Mouse (Mus musculus) heart, embryonic 11.5 days (tissue): ENCODE measurements around the gene Slc47a2. TPM values are rescaled to one million over a fixed set of nuclear protein-coding genes. Genes with fewer than 3 reads are reported as not detected.

Source experiments
- ATAC-seq: fragments of 200-750 bp; cut with Nextera tagmentation; replicated peaks from 2 replicates; pipeline ENCODE4 v1.8.0; 2017; ENCODE audit warnings: moderate library complexity; ENCODE audit not compliant: insufficient number of reproducible peaks, low FRiP score, low TSS enrichment
- H3K27ac ChIP-seq: fragments of 300-500 bp; sonication (generic); 2 replicates; pipeline ENCODE4 v1.5.1; 2014; ENCODE audit warnings: mild to moderate bottlenecking, low read depth, low read length
- H3K27me3 ChIP-seq: fragments of 300-500 bp; sonication (generic); 2 replicates; pipeline ENCODE4 v1.6.1; 2014; ENCODE audit warnings: mild to moderate bottlenecking, low read length, mixed read lengths; ENCODE audit not compliant: control insufficient read depth, insufficient read depth
- H3K36me3 ChIP-seq: fragments of 300-500 bp; sonication (generic); 2 replicates; pipeline ENCODE4 v1.6.1; 2014; ENCODE audit warnings: mild to moderate bottlenecking, low read length, moderate library complexity, mixed read lengths; ENCODE audit not compliant: control insufficient read depth, insufficient read depth
- H3K4me1 ChIP-seq: fragments of 300-500 bp; sonication (generic); 2 replicates; pipeline ENCODE4 v1.6.1; 2014; ENCODE audit warnings: low read length; ENCODE audit not compliant: control insufficient read depth, insufficient read depth
- H3K4me2 ChIP-seq: fragments of 300-500 bp; sonication (generic); 2 replicates; pipeline ENCODE4 v1.6.1; 2014; ENCODE audit warnings: mild to moderate bottlenecking, moderate library complexity
- H3K4me3 ChIP-seq: fragments of 300-500 bp; sonication (generic); 2 replicates; pipeline ENCODE4 v1.5.1; 2014; ENCODE audit warnings: low read depth, low read length
- H3K9ac ChIP-seq: fragments of 300-500 bp; sonication (generic); 2 replicates; pipeline ENCODE4 v1.6.1; 2014; ENCODE audit warnings: mild to moderate bottlenecking, low read depth, low read length, moderate library complexity
- H3K9me3 ChIP-seq: fragments of 300-500 bp; sonication (generic); replicated peaks from 2 replicates; pipeline ENCODE4 v1.6.1; 2016; ENCODE audit warnings: low read length; ENCODE audit not compliant: control insufficient read depth
- WGBS: fragments of 180-500 bp; shearing (Covaris S2); extraction: QIAGEN DNeasy Blood & Tissue Kit; methylation state at CpG from one replicate; pipeline ENCODE4 v1.1.7; 2014; ENCODE audit not compliant: insufficient replicate concordance; 5-methylcytosine and 5-hydroxymethylcytosine counted together
- polyA plus RNA-seq: library from polyadenylated mRNA; unstranded; fragments of >200 nt; fragmentation: Nextera tagmentation; extraction: Ambion mirVana; gene quantifications from 2 replicates; pipeline ENCODE4 v1.2.1, GENCODE M21; 2014

The Slc47a2 gene
- polyA plus RNA-seq, 1 experiment from 2014 or later = 0.19 TPM

DNA sequence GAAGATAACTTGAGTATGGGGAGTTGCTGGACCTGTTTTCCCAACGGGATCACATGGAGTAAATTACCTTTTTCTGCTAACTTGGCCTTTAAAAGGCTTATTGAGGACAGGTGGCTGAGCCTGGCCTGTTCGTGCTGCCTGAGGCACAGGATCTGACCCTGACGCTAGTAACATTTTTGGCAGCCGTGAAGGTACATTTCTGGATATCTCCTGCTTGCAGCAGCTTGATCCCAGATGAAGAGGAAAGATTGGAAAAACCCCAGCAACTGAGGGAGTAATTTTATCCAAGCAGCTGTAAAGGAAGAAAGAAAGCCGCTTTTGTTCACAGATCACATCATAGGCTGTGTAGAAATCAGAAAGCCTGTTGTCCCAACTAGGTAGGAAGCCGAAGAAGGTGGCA, 58.3 kb downstream of the Slc47a2 start:
- no peaks in the 10 kb centered on the region for H3K27me3 ChIP-seq
- no peaks in the 10 kb centered on the region for H3K9me3 ChIP-seq
- ATAC-seq = no peak
- no peak overlapping the region for H3K4me2 ChIP-seq
- no peaks in the 10 kb centered on the region for H3K36me3 ChIP-seq
- no peak overlapping the region for H3K4me3 ChIP-seq
- H3K4me1 ChIP-seq = no peaks in the 10 kb centered on the region
- no peak overlapping the region for H3K9ac ChIP-seq
- 81% methylated on average over 6 of the region's 6 CpGs for WGBS
- no peak overlapping the region for H3K27ac ChIP-seq

GRCm38 (mm10) chr11:61283414-61284049, 59.1 kb downstream of the Slc47a2 start:
- no peak overlapping the region for H3K4me3 ChIP-seq
- H3K27ac ChIP-seq = no peak overlapping the region
- H3K4me2 ChIP-seq = no peak overlapping the region
- no peaks in the 10 kb centered on the region for H3K4me1 ChIP-seq
- H3K36me3 ChIP-seq = no peaks in the 10 kb centered on the region
- no peak for ATAC-seq
- no peaks in the 10 kb centered on the region for H3K27me3 ChIP-seq
- WGBS = 72% methylated on average over 10 of the region's 10 CpGs
- no peaks in the 10 kb centered on the region for H3K9me3 ChIP-seq
- H3K9ac ChIP-seq = no peak overlapping the region

GRCm38 (mm10) chr11:61278445-61279077, 64.1 kb downstream of the Slc47a2 start:
- Histone ChIP-seq H3K4me3 (no peak overlapping the region), H3K4me2 (no peak overlapping the region), H3K36me3 (no peaks in the 10 kb centered on the region), H3K4me1 (no peaks in the 10 kb centered on the region), H3K27ac (no peak overlapping the region), H3K27me3 (no peaks in the 10 kb centered on the region), H3K9me3 (no peaks in the 10 kb centered on the region), H3K9ac (no peak overlapping the region)
- ATAC-seq = no peak
- WGBS = 72% methylated on average over 8 of the region's 8 CpGs

DNA sequence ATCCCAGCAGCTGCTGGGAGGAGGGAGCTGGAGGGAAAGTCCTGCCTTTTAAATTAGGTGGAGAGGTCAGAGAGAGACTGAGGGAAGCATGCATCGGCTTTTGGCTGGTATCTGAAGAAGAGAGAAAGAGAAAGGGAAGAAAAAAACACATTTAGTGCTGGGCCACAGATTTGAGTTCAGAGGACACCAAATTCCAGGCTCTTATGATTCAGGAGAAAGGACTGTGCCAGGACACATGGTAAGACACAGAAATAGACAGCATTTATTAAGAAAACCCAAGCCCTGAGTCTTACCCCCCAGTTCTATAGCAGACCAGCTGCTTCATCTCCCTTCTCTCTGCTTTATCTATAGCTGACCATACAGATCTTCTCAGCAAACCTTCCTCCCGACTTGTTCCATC, 64.7 kb downstream of the Slc47a2 start:
- WGBS = 69% methylated on average over 2 of the region's 2 CpGs
- no peaks in the 10 kb centered on the region for H3K27me3 ChIP-seq
- no peak overlapping the region for H3K4me2 ChIP-seq
- H3K36me3 ChIP-seq = no peaks in the 10 kb centered on the region
- no peaks in the 10 kb centered on the region for H3K4me1 ChIP-seq
- H3K27ac ChIP-seq = no peak overlapping the region
- ATAC-seq = no peak
- H3K9ac ChIP-seq = no peak overlapping the region
- no peak overlapping the region for H3K4me3 ChIP-seq
- no peaks in the 10 kb centered on the region for H3K9me3 ChIP-seq

GRCm38 (mm10) chr11:61276482-61276881, 66.2 kb downstream of the Slc47a2 start:
- H3K4me2 ChIP-seq = no peak overlapping the region
- no peak overlapping the region for H3K9ac ChIP-seq
- no peaks in the 10 kb centered on the region for H3K4me1 ChIP-seq
- no peaks in the 10 kb centered on the region for H3K27me3 ChIP-seq
- H3K4me3 ChIP-seq = no peak overlapping the region
- no peaks in the 10 kb centered on the region for H3K36me3 ChIP-seq
- no peak overlapping the region for H3K27ac ChIP-seq
- no peak for ATAC-seq
- whole genome bisulfite sequencing = 66% methylated on average over 3 of the region's 3 CpGs
- no peaks in the 10 kb centered on the region for H3K9me3 ChIP-seq

- Histone ChIP-seq H3K4me1 (no peaks in the 10 kb centered on the region), H3K4me3 (no peak overlapping the region), H3K27ac (no peak overlapping the region), H3K27me3 (no peaks in the 10 kb centered on the region), H3K9me3 (no peaks in the 10 kb centered on the region), H3K9ac (no peak overlapping the region), H3K4me2 (no peak overlapping the region), H3K36me3 (no peaks in the 10 kb centered on the region)
- 61% methylated on average over 8 of the region's 8 CpGs for WGBS
- ATAC-seq = no peak
Measured at GRCm38 (mm10) chr11:61275106-61275505, 67.6 kb downstream of the Slc47a2 start.

DNA sequence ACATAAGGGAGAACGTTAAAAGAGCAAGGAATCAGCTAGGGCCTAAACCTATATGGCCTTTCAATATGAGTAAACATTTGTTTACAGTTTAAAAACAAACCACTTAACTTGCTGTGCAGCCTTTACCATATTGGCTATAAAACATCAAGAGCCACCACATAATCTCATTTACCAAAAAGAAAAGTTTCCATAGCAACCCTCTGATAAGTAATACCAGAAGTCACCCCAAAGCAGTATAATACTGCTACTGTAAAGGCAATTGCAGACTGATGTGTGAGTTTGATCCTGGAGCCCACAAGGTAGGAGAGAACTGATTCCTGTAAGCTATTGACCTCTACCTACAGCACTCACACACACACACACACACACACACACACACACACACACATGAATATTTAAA, 68.2 kb downstream of the Slc47a2 start:
- H3K9ac ChIP-seq = no peak overlapping the region
- H3K27me3 ChIP-seq = no peaks in the 10 kb centered on the region
- H3K4me1 ChIP-seq = no peaks in the 10 kb centered on the region
- H3K4me2 ChIP-seq = no peak overlapping the region
- no peak for ATAC-seq
- no peak overlapping the region for H3K27ac ChIP-seq
- 64% methylated on average over 1 of the region's 1 CpGs for WGBS
- no peak overlapping the region for H3K4me3 ChIP-seq
- H3K9me3 ChIP-seq = no peaks in the 10 kb centered on the region
- no peaks in the 10 kb centered on the region for H3K36me3 ChIP-seq

- Histone ChIP-seq H3K9ac (no peak overlapping the region), H3K4me1 (no peaks in the 10 kb centered on the region), H3K4me3 (no peak overlapping the region), H3K9me3 (no peaks in the 10 kb centered on the region), H3K4me2 (no peak overlapping the region), H3K27me3 (no peaks in the 10 kb centered on the region), H3K27ac (no peak overlapping the region), H3K36me3 (no peaks in the 10 kb centered on the region)
- 86% methylated on average over 2 of the region's 2 CpGs for WGBS
- no peak for ATAC-seq
Measured at GRCm38 (mm10) chr11:61273928-61274327, 68.7 kb downstream of the Slc47a2 start.

DNA sequence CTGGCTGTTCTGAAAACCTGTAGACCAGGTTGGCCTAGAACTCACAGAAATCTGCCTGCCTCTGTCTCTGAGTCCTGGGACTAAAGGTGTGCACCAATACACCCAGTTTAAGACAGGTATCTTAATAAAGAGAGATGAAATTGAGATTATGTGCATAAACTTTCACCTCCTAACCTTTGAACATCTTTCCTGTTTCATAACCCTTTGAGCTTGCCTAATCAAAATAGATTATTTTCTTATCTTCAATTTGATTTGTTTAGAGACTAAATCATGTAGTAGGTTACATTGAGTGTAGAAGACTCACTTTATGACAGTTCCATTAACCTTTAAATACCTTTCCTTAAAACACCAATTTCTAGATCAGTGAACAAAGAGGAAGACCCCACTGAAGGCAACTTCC, 71.0 kb downstream of the Slc47a2 start:
- Histone ChIP-seq H3K27me3 (no peaks in the 10 kb centered on the region), H3K9ac (no peak overlapping the region)
- ATAC-seq = no peak

More for the DNA sequence above, 71.0 kb downstream of the Slc47a2 start:
- Histone ChIP-seq H3K4me2 (no peak overlapping the region), H3K4me1 (no peaks in the 10 kb centered on the region), H3K9me3 (no peaks in the 10 kb centered on the region), H3K4me3 (no peak overlapping the region), H3K36me3 (no peaks in the 10 kb centered on the region), H3K27ac (no peak overlapping the region)
